Mouse (Mus musculus) E14TG2a.4 (cell line): ENCODE results near the gene Pdlim1.

Experiments
- CTCF ChIP-seq: conservative IDR thresholded peaks from 2 replicates; pipeline ENCODE4 v1.5.1; 2014; ENCODE audit warnings: low read length
- NANOG ChIP-seq: IDR thresholded peaks from 2 replicates; pipeline ENCODE4 v1.6.1; 2014; ENCODE audit warnings: borderline replicate concordance, low read length, mixed read lengths

DNA sequence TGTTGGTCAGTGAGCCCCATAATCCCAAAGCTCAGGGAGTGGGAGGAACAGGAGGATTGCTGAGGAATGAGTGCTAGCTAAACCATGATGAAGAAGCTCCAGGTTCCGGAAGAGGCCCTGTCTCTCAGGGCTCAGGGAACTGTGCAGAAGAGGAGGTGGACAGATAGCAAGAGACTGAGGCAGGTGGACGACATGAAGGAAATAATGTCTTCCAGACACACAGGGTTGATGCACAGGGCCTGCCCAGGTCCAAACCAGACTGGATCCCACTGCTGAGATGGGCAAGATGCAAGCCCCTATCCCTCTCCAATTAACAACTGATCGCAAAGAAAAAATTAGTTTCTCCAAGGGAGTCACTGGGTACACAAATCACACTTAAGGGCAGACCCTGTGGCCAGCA lies 16.9 kb downstream of the Pdlim1 start:
- TF ChIP-seq CTCF = no peak
- no peak for TF ChIP-seq NANOG
